In genomic region chr8:44343401-44343800, GRCm38 (mm10) we compare ENCODE assay signal across 24 mouse cellular contexts.
DNase-seq lines count a peak whose midpoint lies in the region; ATAC-seq and TF ChIP-seq lines count a peak whose summit lies in the region.
"Had no signal": no experiment of that assay in that cellular context is flagged by ENCODE, and none has a peak within 500 bp of the region (broad histone marks: within the 10 kb centered on the region; RNA-seq: fewer than 3 reads in every experiment).

No protein-coding gene starts in this region.

- H3K4me2 ChIP-seq in embryonic facial prominence, embryonic 14.5 days (ENCODE audit: low read depth, low read length), result no peak overlapping the region
- H3K4me2 ChIP-seq in lung, embryonic 16.5 days (ENCODE audit: low read depth, low read length), result no peak overlapping the region
- peak overlapping the region; percentile 66 for H3K4me2 ChIP-seq in myocyte (ENCODE audit: low read depth)
- H3K4me2 ChIP-seq in kidney, embryonic 16.5 days (replicated peaks; ENCODE audit: low read depth, low read length), result no peak overlapping the region
- H3K4me2 ChIP-seq: embryonic facial prominence, embryonic 15.5 days; heart, embryonic 11.5 days; hindbrain, embryonic 12.5 days; hindbrain, embryonic 15.5 days had no signal

- WGBS in embryonic facial prominence, embryonic 14.5 days, result 88% methylated on average over 2 of the region's 2 CpGs
- 90% methylated on average over 2 of the region's 2 CpGs for WGBS in embryonic facial prominence, embryonic 10.5 days
- WGBS in lung, embryonic 16.5 days, result 74% methylated on average over 2 of the region's 2 CpGs
- 75% methylated on average over 2 of the region's 2 CpGs for WGBS in kidney, embryonic 16.5 days

- no peak for ATAC-seq in embryonic facial prominence, embryonic 14.5 days (ENCODE audit: low read depth)
- peak; percentile 45; the same call in 1 of the 2 replicates for ATAC-seq in lung, embryonic 16.5 days (ENCODE audit: low read depth)
- ATAC-seq in kidney, embryonic 16.5 days (ENCODE audit: low FRiP score, low TSS enrichment), result no peak
- ATAC-seq: CD4-positive, CD25-positive, alpha-beta regulatory T cell, adult 4 months; forebrain, embryonic 14.5 days; forebrain, postnatal 0 days had no signal

- H3ac ChIP-seq in myocyte (ENCODE audit: control insufficient read depth, insufficient read length), result no peak overlapping the region

- H3K36me3 ChIP-seq in embryonic facial prominence, embryonic 14.5 days (ENCODE audit: control insufficient read depth, insufficient read depth, low read length), result no peaks in the 10 kb centered on the region
- H3K36me3 ChIP-seq in embryonic facial prominence, embryonic 10.5 days (replicated peaks), result no peaks in the 10 kb centered on the region
- H3K36me3 ChIP-seq in lung, embryonic 16.5 days (ENCODE audit: control insufficient read depth, insufficient read depth, low read length), result no peaks in the 10 kb centered on the region
- no peaks in the 10 kb centered on the region for H3K36me3 ChIP-seq in myocyte (ENCODE audit: control insufficient read depth, insufficient read depth)
- no peaks in the 10 kb centered on the region for H3K36me3 ChIP-seq in kidney, embryonic 16.5 days (ENCODE audit: insufficient read depth, low read length)
- H3K36me3 ChIP-seq: embryonic facial prominence, embryonic 15.5 days; hindbrain, embryonic 12.5 days; hindbrain, embryonic 15.5 days had no signal

- peaks cover 8% of the 10 kb centered on the region for H3K4me1 ChIP-seq in embryonic facial prominence, embryonic 14.5 days (ENCODE audit: control insufficient read depth, insufficient read depth, low read length)
- H3K4me1 ChIP-seq in embryonic facial prominence, embryonic 10.5 days, result no peaks in the 10 kb centered on the region
- no peaks in the 10 kb centered on the region for H3K4me1 ChIP-seq in lung, embryonic 16.5 days (replicated peaks; ENCODE audit: control insufficient read depth, insufficient read depth, low read length)
- H3K4me1 ChIP-seq in kidney, embryonic 16.5 days (ENCODE audit: insufficient read depth, low read length), result no peaks in the 10 kb centered on the region
- H3K4me1 ChIP-seq: embryonic facial prominence, embryonic 15.5 days; hindbrain, embryonic 12.5 days; hindbrain, embryonic 15.5 days had no signal

- no peaks in the 10 kb centered on the region for H3K27me3 ChIP-seq in embryonic facial prominence, embryonic 14.5 days (replicated peaks; ENCODE audit: control insufficient read depth, insufficient read depth, low read length)
- H3K27me3 ChIP-seq in embryonic facial prominence, embryonic 10.5 days (replicated peaks; ENCODE audit: low read depth, poor library complexity, severe bottlenecking), result no peaks in the 10 kb centered on the region
- no peaks in the 10 kb centered on the region for H3K27me3 ChIP-seq in lung, embryonic 16.5 days (ENCODE audit: control insufficient read depth, insufficient read depth, low read depth, low read length)
- no peaks in the 10 kb centered on the region for H3K27me3 ChIP-seq in myocyte (ENCODE audit: control insufficient read depth, insufficient read depth, insufficient read length)
- H3K27me3 ChIP-seq in kidney, embryonic 16.5 days (ENCODE audit: insufficient read depth, low read length), result no peaks in the 10 kb centered on the region
- H3K27me3 ChIP-seq: embryonic facial prominence, embryonic 15.5 days; hindbrain, embryonic 12.5 days; hindbrain, embryonic 15.5 days had no signal

- no peak overlapping the region for H3K27ac ChIP-seq in embryonic facial prominence, embryonic 14.5 days (replicated peaks; ENCODE audit: low read depth, low read length)
- H3K27ac ChIP-seq in embryonic facial prominence, embryonic 10.5 days (replicated peaks), result no peak overlapping the region
- H3K27ac ChIP-seq in lung, embryonic 16.5 days (ENCODE audit: low read length), result no peak overlapping the region
- H3K27ac ChIP-seq in kidney, embryonic 16.5 days (ENCODE audit: low read length), result no peak overlapping the region
- H3K27ac ChIP-seq: embryonic facial prominence, embryonic 15.5 days; gastrocnemius, adult 2 months; hindbrain, embryonic 12.5 days; hindbrain, embryonic 15.5 days had no signal

- H3K9ac ChIP-seq in embryonic facial prominence, embryonic 14.5 days (ENCODE audit: low read depth, low read length), result no peak overlapping the region
- no peak overlapping the region for H3K9ac ChIP-seq in lung, embryonic 16.5 days (ENCODE audit: low read length)
- H3K9ac ChIP-seq in kidney, embryonic 16.5 days (replicated peaks; ENCODE audit: low read length), result no peak overlapping the region
- H3K9ac ChIP-seq: embryonic facial prominence, embryonic 15.5 days; forebrain, postnatal 0 days; hindbrain, embryonic 12.5 days; hindbrain, embryonic 15.5 days had no signal

- DNase-seq in embryonic facial prominence, embryonic 14.5 days (ENCODE audit: low spot score), result peak; percentile 17
- no peak for DNase-seq in embryonic facial prominence, embryonic 10.5 days (ENCODE audit: low spot score)
- DNase-seq in lung, postnatal 10 days, result no peak
- peak; percentile 52 for DNase-seq in 416B (ENCODE audit: low read depth)
- DNase-seq: adrenal gland, adult 8-10 months; adrenal gland, postnatal 25 days; B cell, adult 2 months; cerebellum, adult 11-12 months; cerebellum, adult 8-10 months; cerebellum, postnatal 36 days; embryo, embryonic 11 days; gastrocnemius, adult 2 months; gastrocnemius, postnatal 14 days; heart, adult 11 months had no signal

- no peaks in the 10 kb centered on the region for H3K79me2 ChIP-seq in myocyte (ENCODE audit: control insufficient read depth, insufficient read depth)

- H3K9me3 ChIP-seq in embryonic facial prominence, embryonic 14.5 days (ENCODE audit: control insufficient read depth, low read length), result no peaks in the 10 kb centered on the region
- H3K9me3 ChIP-seq in embryonic facial prominence, embryonic 10.5 days, result no peaks in the 10 kb centered on the region
- no peaks in the 10 kb centered on the region for H3K9me3 ChIP-seq in lung, embryonic 16.5 days (ENCODE audit: control insufficient read depth, low read length)
- no peaks in the 10 kb centered on the region for H3K9me3 ChIP-seq in kidney, embryonic 16.5 days (ENCODE audit: low read length)
- H3K9me3 ChIP-seq: embryonic facial prominence, embryonic 15.5 days; hindbrain, embryonic 12.5 days; hindbrain, embryonic 15.5 days had no signal

- TF ChIP-seq POLR2A in myocyte (IDR thresholded peaks at IDR 0.05; ENCODE audit: insufficient read length, low read depth), result no peak

- H3K4me3 ChIP-seq in embryonic facial prominence, embryonic 14.5 days (ENCODE audit: low read depth, low read length), result no peak overlapping the region
- no peak overlapping the region for H3K4me3 ChIP-seq in embryonic facial prominence, embryonic 10.5 days
- no peak overlapping the region for H3K4me3 ChIP-seq in lung, embryonic 16.5 days (ENCODE audit: low read length)
- H3K4me3 ChIP-seq in myocyte, result no peak overlapping the region
- no peak overlapping the region for H3K4me3 ChIP-seq in kidney, embryonic 16.5 days (ENCODE audit: low read length)
- H3K4me3 ChIP-seq: embryonic facial prominence, embryonic 15.5 days; gastrocnemius, adult 2 months; hindbrain, embryonic 12.5 days; hindbrain, embryonic 15.5 days had no signal

TF ChIP-seq in myocyte, 11 proteins besides CTCF, POLR2A, EP300 and RAD21:
- TF ChIP-seq MYOD1 (IDR thresholded peaks at IDR 0.05; ENCODE audit: control insufficient read depth in 1 of 3, insufficient read length in 2 of 3, low read depth in 2 of 3) (peak; percentile 76 to 95 (median 81)), USF1 (IDR thresholded peaks at IDR 0.05; ENCODE audit: low read depth) (no peak), REST (IDR thresholded peaks at IDR 0.05; ENCODE audit: insufficient read depth, insufficient read length) (no peak), MAX (IDR thresholded peaks at IDR 0.05; ENCODE audit: low read depth) (no peak), CEBPB (IDR thresholded peaks at IDR 0.05; ENCODE audit: insufficient read depth, poor library complexity, severe bottlenecking) (peak; percentile 97), E2F4 (IDR thresholded peaks at IDR 0.05; ENCODE audit: insufficient read depth) (no peak), SRF (IDR thresholded peaks at IDR 0.05; ENCODE audit: control insufficient read depth, insufficient read length, low read depth) (no peak), TCF12 (IDR thresholded peaks at IDR 0.05; ENCODE audit: insufficient read depth, poor library complexity, severe bottlenecking) (peak; percentile 79), MYOG (IDR thresholded peaks at IDR 0.05; ENCODE audit: control insufficient read depth in 1 of 3, insufficient read depth in 1 of 3, insufficient read length in 2 of 3, low read depth in 2 of 3) (peak in 1 of 3 experiments; percentile 61), POLR2AphosphoS2 (IDR thresholded peaks at IDR 0.05; ENCODE audit: insufficient read length, low read depth) (no peak), TCF3 (IDR thresholded peaks at IDR 0.05; ENCODE audit: insufficient read length, low read depth) (peak; percentile 35)

Comparison
In these comparisons a context has a peak if more than half of its experiments do, and no peak if none do; other contexts are left out.
1. DNase-seq: peak in embryonic facial prominence, embryonic 14.5 days (single experiment) and 416B (single experiment); none in embryonic facial prominence, embryonic 10.5 days (single experiment) and lung, postnatal 10 days (single experiment).